Mouse (Mus musculus) ovary, adult 18-20 months (tissue): ENCODE data around the gene Gm17490.
A peak's percentile ranks its signal among the peaks of the same experiment; 100 is the strongest.

Experiments
- DNase-seq: peaks from one replicate; pipeline ENCODE4 v3.0.0; 2022; ENCODE audit warnings: low spot score, mixed read lengths

Gene Gm17490

DNA sequence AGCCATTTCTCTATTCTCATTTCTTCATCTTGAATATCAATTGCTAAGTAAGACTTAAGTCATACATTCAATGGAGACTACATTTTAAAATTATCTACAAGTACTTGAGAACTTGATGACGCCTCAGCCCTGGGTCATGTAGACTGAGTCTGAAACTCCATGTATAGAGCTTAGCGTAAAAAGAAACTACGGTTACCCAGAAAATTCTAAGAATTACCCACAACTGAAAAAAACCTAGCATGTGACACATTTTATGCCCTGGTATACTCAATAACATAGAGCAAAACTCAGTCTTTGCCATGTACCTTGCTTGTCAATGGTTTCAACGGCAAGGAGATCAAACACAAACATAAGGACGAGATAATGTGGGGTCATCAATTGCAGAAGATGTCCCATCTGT is at the start of gene Gm17490:
Gene Gm17490, minus strand, starts transcription at position 375 of the 400 bp plus-strand sequence.
- no peak for DNase-seq

DNA sequence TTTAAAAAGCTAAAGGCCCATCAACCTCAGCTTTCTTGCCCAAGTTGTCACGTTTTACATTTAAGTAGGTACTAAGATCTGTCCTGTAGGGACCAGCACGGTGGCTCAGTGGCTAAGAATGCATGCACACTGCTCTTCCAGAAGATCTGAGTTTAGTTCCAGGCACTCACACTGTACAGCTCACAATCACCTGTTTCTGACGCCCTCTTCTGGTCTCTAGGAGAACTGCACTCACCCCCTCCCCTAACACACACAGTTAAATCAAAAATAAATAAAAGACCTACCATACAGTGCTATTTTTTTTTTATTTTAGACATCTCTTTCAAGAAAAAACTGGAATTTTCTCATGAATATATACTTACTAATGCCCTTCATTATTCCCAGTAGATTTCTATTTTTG is 46.1 kb upstream of the Gm17490 start:
- DNase-seq = no peak

DNA sequence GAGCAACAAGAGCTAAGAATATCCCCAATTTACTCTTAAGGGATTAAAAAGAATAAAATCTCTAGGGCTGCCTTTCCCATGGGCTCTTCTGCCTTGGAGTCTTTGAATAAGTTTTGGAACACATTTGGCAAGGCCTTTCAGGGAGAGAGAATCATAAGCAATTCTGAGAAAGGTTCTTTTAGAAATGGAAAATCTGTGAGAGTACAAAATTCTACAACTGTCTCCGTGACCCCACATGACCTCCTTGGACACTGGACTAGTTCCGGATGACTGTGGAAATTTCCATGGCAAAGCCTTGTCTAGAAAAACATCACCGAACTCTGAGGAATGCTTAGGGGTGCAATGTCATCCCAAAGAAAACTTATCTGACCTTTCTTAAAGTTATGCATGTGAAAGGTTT is 39.3 kb upstream of the Gm17490 start:
- DNase-seq = no peak

DNA sequence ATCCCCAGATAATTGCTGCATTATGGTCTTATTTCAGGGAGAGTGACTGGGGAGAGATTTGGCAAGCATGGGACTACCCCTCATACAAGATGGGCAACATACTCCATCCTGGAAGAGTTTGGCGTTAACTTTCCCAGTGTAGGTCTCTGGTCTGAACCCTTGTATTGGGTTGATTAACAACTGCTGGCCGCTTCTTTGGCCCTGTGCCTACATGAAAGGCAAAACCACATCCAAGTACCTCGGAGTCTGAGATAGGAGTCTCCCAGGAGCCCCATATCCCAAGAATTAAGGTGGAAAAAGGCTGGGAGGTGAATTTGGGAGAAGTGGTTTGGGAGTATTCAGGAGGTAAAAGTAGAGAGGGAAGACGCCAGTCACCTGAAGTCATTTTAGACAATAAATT is 38.7 kb upstream of the Gm17490 start:
- no peak for DNase-seq

DNA sequence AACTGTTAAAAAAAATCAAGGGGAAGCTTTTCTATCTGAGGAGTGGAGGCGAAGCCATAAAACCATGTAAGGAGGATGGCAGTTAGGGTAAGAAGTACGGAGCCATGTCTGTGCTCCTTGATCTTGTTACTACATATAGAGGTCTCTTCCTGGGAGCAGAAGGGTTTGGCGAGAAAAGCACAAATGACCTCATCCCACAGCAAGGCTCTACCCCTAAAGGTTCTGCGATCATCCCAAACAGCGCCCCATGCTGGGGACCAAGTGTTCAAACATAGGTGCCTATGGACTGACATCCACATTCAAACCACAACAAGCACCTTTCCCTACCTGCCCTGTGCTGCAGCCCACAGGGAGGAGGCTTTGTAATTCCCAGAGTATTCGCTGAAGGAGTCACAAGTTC is 38.3 kb upstream of the Gm17490 start:
- no peak for DNase-seq

DNA sequence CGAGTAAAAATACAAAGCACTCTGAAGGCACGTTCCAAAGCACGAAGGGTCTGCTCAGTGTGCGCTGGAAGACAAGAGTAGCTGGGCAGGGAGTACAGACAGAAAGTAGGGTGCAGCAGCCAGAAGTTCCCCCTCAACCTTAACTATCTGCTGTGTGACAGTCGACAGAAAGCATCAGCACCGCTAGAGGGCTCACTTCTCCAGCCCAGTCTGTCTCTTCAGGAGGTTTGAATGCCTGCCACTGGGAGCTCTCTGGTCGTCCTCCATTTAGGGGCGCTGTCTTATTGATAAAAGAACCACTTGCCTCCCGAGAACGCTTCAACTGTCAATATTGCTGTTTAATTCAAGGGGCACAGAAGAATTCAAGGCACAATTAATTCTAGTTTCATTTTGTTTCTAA is 37.9 kb upstream of the Gm17490 start:
- peak; percentile 67 for DNase-seq

DNA sequence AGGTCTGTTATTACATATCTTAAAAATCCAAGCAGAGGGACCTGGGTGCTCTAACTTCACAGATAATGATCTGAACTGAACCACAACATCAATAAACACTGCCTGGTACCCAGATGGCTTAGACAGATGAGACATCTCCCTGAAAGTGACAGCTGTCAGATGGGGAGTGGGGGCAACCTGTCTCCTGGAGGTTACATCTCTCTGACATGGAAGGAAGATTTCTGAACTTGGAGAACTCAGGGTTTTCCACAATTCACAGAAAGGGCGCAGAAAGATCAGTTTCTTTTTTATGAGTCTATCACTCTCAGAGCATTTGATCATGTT is 36.8 kb upstream of the Gm17490 start:
- no peak for DNase-seq

DNA sequence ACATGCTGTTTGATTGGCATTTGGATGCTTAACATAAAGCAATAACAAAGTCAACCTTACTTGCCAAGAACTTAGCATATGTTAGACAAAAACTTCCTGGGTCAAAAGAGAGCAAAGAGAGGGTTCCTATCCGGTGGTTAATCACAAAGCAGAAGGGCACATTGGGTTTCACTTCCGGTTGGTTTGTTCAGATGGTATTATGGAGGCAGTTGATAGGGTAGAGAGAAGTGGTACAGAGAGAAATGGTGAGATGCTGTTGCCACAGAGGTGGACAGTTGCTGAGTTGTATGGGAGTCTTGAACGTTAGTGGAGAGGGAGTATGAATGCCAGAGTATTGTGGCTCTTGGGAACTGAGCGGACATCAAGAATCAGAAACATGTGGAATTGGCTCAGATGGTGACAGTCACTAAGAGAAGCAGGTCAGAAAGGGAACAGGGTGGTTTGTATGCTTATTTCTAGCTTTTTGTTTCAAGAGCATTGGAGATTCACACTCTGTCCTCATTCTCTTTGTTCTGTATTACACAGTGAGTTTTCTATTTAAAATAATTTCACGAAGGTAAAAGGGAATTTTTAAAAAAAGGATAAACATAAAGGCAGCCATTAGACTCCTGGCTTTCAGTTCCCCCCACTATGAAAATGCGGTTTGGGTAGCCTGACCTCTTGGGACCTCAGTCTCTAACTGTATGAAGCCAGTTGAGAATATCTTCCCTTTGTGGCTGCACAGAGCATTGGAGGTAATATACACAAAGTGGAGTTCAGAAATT is 36.3 kb upstream of the Gm17490 start:
- no peak for DNase-seq

DNA sequence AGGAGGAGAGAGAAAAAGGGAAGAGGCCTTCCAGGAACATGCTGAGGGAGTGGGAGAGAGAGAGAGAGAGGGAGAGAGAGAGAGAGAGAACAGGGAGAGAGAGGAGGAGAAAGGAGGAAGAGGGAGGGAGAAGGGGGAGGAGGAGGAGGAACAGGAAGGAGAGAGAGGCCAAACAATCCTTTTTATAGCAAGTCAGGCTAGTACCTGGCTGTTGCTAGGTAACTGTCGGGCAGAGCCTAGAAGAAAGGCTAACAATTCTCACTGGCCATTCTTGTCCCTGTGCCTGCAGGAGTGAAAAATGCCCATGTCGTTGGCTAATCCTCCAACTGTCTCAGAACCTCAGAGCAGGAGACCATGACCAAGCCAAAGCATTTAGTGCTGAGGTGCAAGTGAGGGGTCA is 33.2 kb upstream of the Gm17490 start:
- DNase-seq = no peak

DNA sequence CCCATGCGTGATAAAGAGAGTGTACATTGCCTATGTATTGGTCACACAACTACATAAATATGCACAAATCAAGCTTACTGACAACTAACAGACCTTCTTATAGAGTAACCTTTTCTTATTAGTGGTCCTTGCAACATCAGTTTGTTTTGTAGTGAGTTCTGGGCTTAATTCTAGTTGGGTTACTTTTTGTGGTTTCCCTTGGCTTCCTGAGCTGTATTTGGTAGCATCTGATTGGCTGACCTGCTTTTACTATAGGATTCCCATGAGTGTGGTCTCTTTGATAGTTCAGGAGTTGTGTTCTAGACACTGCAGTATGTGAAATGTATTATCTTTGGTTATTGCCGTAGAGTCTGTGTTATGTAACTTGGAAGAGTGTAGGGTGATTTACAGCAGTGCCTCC is 31.5 kb upstream of the Gm17490 start:
- DNase-seq = no peak

DNA sequence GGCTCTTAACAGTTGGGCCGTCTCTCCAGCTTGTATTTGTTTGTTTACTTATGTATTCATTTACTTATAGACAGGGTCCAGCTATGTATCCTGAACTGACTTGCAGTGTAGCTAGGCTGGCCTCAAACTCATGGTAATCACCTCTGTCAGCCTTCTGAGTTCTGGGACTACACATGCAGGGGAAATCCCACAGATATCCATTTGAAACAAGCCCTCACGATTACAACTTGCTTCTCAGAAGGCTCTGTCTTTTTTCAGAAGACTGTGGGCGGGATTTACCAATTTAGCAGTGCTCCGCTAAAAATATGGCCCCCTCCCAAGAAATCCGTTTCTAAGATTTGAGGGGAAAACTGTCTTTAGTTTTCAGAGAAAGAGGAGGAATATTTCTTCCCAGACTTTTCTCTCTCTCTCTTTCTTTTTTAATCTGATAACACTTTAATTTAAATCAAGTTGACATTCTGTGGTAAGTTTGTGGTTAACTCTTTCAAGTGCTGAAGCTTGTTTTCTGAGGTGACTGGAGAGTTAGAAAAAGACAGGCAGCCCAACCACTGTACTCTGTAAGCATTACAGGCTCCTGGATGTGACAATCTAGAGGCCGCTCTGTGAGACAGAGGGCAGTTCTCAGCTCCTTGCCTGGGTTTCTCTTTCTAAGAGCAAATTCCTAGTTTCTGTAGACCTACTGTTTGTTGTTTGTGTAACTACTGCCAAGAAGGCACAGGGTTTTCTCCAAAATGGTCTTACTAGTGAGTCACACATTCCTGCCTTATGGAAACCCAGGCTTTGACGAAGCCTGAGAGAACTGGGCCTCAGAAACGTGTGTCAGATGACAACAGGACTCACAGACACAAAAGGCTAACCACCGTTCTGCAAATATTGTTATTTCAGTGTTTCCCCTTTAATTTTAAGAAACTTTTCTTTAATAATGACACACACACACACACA is 29.2 kb upstream of the Gm17490 start:
- no peak for DNase-seq

DNA sequence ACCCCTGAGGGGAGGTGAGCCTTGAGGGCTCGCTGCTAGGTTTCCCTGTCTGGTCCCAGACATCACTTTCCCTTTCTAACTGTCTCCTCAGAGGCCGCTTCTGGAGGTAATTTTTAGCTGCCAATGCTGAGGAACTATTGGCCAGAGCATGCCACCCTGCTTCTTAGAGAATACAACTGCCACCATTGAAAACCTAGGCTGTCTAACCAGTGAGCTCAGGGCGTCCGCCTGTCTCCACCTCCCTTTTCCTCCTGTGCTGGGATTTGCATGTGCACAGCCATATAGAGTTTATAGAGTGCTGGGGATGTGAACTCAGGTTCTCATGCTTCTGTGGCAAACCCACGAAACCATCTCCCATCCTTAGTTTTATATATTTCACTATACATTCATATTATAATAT is 27.7 kb upstream of the Gm17490 start:
- no peak for DNase-seq

DNA sequence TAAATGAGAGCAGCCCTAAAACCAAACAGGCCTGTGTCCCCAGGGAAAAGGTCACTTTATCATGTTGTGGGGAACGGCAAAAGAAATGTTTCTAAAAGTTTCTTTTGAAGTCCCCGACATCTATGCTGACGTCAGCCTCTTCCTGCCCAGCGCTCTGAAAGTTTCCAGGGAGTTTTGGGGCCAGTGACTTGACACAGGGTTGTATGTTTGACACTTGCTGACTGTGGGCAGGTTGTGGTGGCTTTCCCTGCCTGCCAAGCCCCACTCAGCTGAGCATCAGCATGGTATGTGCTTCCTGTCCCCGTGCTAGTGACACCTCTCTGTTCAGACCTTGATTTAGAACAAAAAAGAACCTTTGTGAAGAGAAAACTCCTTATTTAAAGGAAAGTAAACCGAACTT is 27.3 kb upstream of the Gm17490 start:
- no peak for DNase-seq

DNA sequence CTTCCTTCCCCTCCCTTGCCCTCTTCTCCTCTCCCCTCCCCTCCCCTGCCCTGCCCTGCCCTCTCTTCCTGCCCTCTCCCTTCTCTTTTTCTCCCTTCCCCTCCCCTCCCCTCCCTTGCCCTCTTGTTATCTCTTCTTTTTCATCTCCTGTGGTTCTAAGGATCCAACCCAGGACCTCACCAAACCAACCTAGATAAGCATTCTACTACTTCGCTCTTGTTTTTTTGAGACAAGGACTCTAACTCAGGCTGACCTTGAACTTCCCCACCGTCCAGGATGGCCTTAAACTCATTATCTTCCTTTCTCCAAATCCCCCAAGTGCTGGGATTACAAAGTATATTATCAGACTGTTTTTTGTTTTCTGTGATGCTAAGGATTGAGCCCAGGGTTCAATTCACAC is 26.7 kb upstream of the Gm17490 start:
- no peak for DNase-seq

DNA sequence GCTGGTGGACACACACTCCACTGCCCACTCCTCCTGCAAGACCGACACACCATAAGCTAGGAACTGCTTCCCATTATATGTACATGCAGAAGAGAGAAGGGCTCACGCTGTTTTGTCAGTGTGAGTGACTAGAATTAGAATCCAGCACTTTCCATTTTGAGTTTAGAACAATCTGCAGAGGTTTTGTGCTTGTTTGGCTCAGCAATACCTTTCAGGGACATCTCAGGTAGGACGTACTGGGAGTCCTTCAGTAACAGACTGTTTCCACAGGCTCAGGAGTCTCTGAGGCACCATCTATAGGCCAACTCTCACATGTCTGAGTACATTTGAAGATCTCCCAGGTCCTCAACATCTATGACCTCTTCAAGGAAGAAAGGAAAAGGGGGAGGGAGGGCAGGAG is 26.1 kb upstream of the Gm17490 start:
- DNase-seq = no peak

DNA sequence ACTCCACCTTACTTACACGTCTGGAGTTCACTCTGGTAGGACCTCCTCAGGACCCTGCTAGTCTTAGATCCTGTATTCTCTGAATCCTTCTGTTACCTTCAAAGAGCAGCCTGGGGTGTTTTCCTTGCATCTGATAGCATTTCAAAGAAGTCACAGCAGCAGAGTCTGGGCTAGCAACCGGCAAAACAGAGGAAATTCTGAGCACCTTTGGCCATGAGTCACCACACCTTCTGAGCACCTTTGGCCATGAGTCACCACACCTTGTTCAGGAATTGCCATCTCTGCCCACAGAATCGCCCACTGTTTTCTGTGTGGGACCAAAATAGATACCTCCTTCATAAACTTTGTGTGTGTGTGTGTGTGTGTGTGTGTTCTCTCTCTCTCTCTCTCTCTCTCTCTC is 25.4 kb upstream of the Gm17490 start:
- no peak for DNase-seq

DNA sequence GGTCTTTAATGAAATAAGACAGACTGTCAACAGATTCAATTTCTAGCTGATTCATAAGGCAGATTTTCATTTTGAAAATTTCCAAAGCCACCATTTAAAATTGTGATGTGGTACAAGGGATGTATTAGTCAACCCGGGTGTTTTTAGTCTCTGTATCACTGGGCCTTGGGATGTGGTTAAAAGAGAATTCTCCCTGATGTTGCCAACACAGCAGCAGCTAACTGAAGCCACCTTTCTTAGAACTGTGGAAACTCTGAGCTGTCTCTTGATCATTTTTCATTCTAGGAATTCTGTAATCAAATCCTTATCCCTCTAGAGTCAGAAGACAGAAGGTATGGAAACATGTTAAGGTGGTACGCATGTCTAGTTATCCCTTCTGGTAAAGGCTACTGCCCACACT is 19.2 kb upstream of the Gm17490 start:
- no peak for DNase-seq

DNA sequence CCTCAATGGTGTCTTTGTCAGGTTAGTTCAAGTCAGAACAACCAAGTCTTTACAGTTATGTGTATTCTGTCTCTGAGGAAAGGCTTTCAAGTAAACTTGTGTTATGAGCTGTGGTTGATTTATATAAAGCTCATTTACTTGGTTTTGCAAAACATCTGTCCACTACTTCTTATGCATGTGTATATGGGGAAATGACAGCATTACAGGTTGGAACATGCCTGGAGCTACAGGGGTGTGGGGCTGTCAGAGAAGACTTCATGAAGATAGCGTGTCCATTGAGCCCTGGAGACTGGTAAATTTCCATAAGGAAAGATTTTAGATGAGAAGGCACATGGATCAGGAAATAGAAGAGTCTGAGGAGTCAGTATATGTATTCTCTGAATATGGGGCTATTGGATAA is 18.0 kb upstream of the Gm17490 start:
- no peak for DNase-seq

DNA sequence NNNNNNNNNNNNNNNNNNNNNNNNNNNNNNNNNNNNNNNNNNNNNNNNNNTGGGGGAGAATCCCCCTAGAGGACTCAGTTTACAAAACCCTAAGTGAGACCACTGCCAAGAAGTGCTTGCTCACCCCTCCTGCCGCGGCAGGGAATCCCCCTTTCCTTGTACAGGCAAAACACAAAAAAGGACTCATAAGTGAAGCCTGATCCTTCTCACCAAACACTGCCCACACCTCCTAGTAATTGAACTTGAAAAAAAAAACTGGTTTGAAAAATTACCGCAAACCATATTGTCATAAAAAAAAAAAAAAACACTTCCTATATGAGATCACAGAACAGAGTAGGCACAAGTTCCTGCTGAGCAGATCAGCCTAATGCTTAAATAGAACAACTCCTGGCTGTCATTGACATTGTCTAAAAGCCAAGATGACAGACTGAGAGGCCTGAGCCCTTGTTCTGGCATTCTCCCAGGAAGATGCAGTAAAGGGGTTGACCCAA is 16.4 kb upstream of the Gm17490 start, which contains the start of gene Il2ra:
Gene Il2ra, plus strand, starts transcription at position 357 of the 491 bp plus-strand sequence.
- DNase-seq = no peak

DNA sequence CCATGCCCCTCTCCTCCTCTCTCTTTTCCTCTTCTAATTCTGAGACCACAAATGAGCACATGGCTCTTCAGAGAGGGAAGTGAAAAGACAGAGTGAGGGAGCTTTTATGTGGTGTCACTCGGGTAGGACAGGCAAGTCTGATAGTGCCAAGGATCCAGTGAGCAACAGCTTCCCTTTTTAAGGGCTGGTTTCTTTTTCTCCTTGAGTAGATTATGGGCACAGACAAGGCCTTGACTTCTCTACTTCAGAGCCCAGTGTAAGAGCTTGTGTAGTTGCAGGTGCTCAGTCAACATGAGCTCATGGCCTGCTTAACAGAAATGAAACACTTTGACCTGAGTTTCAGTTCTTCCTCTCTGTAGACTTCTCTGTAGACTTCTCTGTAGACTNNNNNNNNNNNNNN is 11.1 kb upstream of the Gm17490 start:
- no peak for DNase-seq

DNA sequence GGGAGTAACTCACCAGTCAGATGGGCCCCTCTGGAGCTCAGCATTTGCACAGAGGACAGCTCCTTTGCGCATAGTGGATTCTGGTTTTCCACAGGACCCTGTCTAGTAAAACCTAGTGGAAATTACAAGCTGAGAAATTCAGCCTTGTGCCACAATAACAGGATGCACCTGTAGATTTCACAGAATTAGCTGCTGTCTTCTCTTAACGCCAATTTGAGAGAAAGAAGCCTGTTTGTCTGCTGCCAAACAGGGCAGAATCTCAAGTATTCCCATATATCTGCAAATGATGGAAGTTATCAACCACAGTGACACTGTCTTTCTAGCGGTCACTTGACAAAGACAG is 10.0 kb upstream of the Gm17490 start:
- DNase-seq = no peak

DNA sequence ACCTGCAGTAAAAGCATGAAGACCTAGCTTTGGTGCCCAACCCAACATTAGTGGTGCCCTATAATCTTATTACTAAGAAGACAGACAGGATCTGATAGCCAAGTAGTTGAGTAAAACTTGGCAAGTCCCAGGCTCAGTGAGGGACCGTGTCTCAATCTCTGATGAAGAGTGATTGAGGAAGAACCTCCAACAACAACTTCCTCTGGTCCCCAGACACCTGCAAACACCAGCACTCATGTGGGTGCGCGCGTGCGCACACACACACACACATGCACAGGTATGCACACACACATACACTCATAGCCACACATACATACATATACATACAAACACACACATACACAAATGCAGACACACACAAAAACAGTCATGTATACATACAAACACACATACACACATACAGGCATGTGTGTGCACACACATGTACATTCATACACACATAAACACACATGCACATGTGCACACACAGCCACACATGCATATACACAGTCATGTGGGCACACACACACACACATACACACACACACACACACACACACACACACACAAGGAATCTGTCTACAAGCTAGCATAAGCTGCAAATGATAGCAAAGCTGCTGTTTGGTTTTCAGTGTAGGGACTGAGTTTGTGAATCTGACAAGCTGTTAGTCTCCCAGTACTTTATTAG is 9.5 kb upstream of the Gm17490 start:
- DNase-seq = no peak

DNA sequence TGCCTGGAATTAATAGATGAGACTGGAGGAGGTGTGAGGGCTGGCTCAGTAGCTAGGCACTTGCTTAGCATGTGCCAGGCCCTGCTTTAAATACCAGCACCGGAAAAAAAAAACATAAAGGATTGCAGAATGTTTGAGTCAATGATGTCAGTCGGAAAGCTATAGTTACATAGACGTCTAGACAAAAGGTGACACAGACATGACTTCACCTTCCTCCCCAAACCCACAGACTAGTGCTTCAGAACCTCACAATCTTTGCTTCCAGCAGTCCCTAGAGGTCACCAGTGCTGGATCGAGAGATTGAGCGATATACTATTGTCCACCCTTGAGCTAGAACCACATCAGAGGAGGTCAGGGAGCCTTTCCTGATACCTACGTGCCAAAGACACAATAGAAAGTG is 9.0 kb upstream of the Gm17490 start:
- DNase-seq = no peak
